Mouse (Mus musculus): ENCODE data around the gene Tmem25.
A peak's percentile ranks its signal among the peaks of the same experiment; 100 is the strongest.

Gene Tmem25

DNA sequence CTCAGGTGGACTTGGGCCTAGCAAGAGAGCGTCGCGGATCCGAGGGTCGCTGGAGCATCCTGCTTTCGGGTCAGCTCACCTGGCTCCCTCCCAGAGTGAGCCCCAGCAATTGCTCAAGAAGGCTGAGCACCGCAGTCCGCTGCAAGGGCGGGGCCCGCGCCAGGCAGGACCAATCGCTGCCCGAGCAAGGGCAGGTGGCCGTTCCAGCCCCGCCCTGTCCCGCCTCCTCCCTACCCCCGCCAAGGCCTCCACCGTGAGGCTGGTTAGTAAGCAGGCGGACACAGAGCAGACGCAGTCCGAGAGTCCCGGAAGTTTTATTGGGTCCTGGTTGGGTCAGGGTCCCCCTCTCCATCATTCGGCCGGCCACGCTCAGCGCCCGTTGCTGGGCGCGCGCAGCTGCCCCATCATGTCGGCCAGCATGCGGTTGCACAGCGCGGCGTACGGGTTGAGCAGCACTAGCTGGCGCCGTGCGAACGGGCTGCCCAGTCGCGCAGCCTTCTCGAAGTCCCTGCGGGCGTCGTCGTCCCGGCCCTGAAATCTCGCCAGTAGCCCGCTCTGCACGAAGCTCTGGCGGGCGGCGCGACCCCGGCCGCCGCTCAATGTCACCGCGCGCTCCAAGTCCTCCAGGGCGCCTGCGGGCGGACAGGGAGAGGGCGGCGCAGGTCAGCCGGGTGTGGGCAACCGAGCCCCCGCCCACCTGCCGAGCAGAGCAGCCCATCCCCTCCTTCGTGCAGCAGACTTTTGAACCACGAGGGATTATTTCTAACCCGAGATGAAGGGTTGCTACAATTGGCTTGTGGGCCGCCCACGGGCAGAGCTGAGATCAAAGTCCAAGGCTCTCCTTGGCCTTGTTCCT, at the start of gene Tmem25:
Gene Tmem25 (minus strand): TSS at position 206 of the 856 bp plus-strand sequence.
- peak; percentile 94 for DNase-seq

GRCm38 (mm10) chr9:44847446-44847845, 48.3 kb upstream of the Tmem25 start:
- DNase-seq = no peak

- DNase-seq = peak; percentile 21
Observed at GRCm38 (mm10) chr9:44841241-44841640, 42.1 kb upstream of the Tmem25 start.

- peak; percentile 54 for DNase-seq
Observed at GRCm38 (mm10) chr9:44836439-44836838, 37.3 kb upstream of the Tmem25 start.

DNA sequence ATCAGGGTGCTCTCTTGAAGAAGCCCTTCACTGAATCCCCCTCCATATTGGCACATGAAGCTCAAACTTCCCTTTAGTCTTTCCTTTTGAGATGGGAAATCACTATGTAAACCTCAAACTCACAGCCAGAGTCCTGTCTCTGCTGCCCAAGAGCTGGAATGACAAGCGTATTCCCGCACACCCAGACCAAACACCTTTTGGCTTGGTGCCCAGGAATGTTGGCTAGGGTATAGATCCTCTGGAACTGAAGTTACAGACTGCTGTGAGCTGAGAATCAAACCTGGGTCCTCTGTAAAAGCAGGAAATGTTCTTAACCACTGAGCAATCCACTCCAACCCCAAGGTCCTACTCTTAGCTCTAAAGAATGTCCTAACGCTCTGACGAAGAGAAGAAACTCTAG, 33.2 kb upstream of the Tmem25 start:
- DNase-seq = no peak

DNA sequence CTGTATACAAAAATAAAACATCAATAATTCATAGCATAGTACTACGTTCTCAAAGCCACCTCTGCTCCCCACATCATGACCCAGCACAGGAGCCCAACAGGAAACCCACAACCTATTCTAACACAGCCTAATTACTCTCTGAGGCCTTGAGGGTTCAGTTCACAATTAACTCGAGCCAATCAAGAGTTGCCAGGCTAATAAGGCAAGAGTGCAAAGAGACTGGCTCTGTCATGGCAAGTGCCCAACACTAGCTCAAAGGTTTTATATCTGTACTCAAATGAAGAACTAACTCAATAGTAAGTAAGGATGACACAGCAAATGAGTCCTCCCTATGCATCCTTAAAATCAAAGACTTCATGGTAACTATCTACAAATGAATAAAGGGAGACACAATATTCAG, 31.4 kb upstream of the Tmem25 start:
- DNase-seq = no peak

GRCm38 (mm10) chr9:44828944-44829343, 29.8 kb upstream of the Tmem25 start:
- no peak for DNase-seq

- no peak for DNase-seq
Observed at GRCm38 (mm10) chr9:44826660-44827059, 27.6 kb upstream of the Tmem25 start.

DNA sequence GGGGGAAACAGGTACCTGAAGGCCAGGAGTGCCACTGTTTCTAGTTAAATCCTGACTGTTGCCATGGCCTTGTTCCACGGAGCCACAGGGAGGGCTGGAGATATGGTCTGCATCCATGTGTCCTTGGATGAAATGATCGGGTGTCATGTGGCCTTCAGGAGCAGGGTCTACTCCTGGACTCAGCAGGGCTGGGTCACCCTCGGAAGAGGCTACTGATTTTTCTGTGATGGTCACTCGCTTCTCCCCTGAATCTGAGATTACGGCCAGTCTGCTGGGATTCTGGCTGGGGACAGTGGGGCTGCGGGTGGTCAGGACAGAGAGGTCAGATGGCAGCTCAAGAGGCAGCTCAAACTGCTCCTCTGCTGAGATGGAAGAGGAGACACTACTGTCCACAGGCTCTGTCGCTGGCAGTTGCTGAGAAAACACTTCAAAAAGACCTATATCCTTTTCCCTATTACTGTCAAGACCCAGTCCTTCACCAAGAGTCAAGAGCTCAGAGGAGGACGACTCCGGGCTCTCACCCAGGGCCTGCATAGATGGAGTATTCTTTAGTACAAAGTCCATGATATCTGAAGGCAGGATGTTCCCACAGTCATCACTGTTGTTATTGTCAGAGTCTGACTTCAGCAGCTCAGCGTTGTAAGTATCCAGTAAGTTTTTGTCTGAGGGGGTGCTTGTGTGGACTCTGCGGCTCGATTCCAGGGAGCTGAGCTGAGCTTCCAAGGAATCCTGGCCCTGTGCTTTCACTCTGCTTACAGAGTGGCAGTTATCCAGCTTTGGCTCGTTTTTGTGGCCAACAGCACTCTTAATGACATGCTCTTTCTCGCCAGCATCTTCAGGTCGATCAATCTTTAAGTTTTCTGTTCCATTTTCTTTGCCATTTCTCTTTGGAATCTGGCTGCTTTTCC, 21.1 kb upstream of the Tmem25 start:
- DNase-seq = no peak

GRCm38 (mm10) chr9:44817522-44817921, 18.4 kb upstream of the Tmem25 start:
- DNase-seq = no peak

DNA sequence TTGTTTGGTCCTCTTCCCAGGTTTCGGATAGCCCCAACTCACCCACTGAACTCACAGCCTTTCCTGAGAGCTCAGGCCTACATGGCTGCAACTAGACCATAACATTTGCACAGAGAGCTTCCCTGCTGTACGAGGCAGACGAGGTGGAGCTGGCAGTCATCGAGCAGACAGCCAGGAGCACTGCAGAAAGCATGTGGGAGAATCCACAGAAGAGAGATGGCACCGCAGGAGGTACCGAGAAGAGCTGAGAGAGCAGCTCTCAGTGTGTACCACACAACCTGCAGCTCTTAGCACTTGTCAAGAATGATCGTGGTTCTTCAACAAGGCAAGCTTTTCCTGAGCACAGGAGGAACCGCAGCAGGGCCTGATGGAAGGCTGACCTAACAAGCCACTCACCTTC, 15.1 kb upstream of the Tmem25 start:
- DNase-seq = no peak

GRCm38 (mm10) chr9:44810316-44810715, 11.2 kb upstream of the Tmem25 start:
- DNase-seq = peak; percentile 49

DNA sequence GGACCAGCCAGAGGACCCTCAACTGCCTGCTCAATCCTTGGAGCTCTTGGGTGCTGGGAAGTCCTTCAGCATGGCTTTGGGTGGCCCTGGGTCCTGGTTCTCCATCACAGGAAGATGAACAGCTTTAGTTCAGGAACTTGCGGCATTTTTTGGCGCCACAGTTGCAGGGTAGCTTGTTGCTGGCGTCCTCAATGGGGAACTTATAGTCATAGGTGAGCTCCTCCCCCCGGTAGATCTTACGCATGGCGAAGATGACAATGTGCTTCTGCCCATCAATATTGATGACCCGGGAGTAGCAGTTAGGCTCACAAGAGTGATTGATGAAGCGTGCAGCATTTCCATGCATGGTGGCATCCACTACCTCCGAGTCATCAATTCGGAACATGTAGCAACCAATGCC, 8.7 kb upstream of the Tmem25 start:
- no peak for DNase-seq

DNA sequence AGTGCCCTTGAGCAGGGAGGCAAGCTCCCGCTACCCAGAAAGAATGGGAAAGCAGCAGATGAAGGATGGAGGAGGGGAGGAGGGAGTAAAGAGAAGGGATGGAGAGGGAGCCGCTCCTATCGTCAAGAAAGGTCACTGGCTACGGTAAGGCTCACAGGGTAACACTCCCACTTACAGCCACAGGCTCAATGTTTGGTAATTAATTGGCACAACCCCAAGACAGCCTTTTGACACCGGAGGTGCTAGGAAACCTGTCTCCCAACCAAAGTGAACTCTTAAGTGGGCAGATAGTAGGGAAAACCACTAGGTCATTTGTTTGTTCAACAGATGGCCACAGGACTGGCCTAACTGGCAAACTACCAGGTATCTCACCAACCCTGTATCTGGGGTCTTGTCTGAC, 8.0 kb upstream of the Tmem25 start:
- DNase-seq = no peak

DNA sequence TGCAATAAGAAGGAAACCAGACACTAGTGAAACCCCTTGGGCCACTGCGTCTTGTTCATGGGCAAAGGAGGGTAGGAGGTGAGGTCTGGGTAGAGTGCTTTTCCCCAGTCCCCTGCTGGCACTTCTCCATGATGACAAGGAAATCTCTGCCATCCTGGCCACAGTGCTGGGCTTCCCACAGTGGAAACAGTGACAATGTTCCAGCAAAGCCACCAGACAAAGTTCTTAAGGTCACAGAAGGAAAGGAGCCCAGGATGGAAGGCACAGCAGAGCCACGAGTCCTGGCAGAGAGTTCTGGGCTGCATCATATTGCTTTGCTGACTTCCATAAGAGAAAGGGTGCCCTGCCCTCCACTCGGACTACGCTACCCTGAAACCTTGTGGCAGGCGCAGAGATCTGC, 6.4 kb upstream of the Tmem25 start:
- DNase-seq = no peak

DNA sequence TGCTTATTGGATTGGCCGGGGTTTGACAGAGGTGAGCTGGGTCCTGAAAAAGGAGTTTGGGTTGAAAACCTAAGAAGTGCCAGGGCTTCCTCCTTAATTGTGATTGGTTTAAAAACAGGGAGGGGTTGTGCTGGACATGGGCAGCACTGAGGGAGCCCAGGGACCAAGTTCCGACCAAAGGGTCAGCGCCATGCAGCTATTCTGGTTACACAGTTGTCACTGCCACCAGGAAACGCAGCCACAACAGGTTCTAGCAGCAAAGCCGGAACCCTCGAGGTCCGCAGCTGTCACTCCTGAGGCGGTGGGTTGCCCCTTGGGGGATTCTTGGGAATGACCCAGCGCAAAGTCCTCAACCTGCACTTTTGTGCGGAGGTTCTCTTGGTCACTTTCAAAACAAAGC, 5.6 kb upstream of the Tmem25 start:
- peak; percentile 69 for DNase-seq

GRCm38 (mm10) chr9:44802808-44803450, 3.8 kb upstream of the Tmem25 start, which contains the start of gene Ttc36:
Gene Ttc36 (minus strand): TSS chr9:44803072.
- DNase-seq = peak; percentile 88

- peak; percentile 51 for DNase-seq
Observed at GRCm38 (mm10) chr9:44801669-44802068, 2.6 kb upstream of the Tmem25 start.

- DNase-seq = no peak
Observed at GRCm38 (mm10) chr9:44799958-44800324, 834 bp upstream of the Tmem25 start.

DNA sequence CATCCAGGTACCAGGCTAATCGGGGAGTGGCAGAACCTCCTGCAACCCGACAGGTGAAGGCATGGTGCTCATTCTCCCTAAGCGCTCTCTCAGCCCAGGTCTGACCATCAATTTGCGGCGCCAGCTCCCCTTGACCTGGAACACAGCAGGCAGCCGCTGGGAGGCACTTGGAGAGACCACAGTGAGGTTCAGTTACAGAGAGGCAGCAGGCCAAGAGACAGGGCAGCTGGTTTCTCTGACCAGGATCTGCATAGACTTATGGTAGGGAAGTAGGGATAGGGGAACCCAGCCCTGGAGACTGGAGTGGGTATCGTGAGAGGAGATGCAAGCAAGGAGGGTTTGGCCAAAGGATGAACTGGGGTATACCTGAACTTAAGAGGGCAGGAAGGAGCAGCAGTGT, 809 bp downstream of the Tmem25 start:
- DNase-seq = no peak

DNA sequence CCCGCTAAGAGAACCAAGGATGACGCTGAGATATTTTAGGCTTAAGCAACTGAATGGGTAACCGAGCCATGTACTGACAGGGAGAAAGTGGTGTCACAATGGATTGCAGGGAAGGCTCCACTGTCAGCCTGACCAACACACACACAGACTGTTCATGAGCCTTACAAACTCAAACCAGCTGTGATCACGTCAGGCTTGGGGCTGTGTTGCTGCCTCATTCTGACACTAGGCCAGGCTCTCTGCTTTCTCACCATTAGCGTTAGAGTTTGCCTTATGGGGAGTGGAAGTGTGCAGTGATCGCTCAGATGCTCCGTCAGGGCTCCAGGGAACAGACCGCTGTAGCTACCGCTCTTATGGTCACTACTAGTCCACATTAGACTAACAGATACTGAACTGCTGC, 6.3 kb downstream of the Tmem25 start:
- DNase-seq = no peak

GRCm38 (mm10) chr9:44772750-44773651, 26.1 kb downstream of the Tmem25 start:
- peak; percentile 94 for DNase-seq
